Mouse (Mus musculus): Measurements from ENCODE around the gene Synrg.

The Synrg gene

GRCm38 (mm10) chr11:83963991-83964921, at the start of gene Synrg:
Synrg (plus strand) TSS chr11:83964428.
- peak; percentile 88 for DNase-seq (ENCODE audit: low read depth, low spot score)

GRCm38 (mm10) chr11:83914501-83914900, 49.7 kb upstream of the Synrg start:
- no peak for DNase-seq (ENCODE audit: low read depth, low spot score)

GRCm38 (mm10) chr11:83922600-83922999, 41.6 kb upstream of the Synrg start:
- no peak for DNase-seq (ENCODE audit: low read depth, low spot score)

DNA sequence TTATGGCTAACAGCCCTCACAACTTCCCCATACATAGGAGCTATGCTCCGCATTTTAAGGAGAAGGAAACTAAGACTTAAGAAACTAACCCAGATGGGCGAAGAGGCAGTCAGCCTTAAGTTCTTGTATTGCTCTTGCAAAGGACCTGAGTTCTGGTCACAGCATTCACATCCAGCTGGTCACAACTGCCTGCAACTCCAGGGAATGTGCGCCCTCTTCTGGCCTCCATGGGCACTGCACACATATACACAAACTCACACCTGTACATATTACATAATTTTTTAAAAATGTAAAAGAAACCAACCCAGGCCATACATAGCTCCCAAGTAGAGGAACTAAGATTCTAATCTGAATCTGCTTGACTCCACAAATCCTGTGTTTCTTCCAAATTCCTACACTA, 37.1 kb upstream of the Synrg start:
- peak; percentile 27 for DNase-seq (ENCODE audit: low read depth, low spot score)

GRCm38 (mm10) chr11:83932506-83933106, 31.6 kb upstream of the Synrg start:
- no peak for DNase-seq (ENCODE audit: low read depth, low spot score)

DNA sequence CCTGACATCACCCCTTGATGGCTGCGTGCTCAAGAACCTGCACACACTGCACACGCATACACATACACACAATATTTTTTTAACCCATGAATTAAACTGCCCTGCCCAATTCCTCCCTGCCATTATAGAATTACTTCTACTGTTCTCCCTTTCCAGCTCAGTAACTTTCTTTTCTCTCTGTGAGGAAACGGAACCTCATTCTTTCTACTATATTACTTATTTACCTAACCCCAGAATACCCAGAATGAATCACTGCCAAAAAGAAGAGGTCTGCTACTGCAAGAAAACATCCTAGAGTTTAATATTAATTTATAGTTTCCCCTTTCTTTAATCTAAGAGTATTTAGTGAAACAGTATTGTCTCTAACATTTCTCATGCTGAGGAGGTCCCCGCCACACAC, 30.9 kb upstream of the Synrg start:
- DNase-seq (ENCODE audit: low read depth, low spot score): no peak

DNA sequence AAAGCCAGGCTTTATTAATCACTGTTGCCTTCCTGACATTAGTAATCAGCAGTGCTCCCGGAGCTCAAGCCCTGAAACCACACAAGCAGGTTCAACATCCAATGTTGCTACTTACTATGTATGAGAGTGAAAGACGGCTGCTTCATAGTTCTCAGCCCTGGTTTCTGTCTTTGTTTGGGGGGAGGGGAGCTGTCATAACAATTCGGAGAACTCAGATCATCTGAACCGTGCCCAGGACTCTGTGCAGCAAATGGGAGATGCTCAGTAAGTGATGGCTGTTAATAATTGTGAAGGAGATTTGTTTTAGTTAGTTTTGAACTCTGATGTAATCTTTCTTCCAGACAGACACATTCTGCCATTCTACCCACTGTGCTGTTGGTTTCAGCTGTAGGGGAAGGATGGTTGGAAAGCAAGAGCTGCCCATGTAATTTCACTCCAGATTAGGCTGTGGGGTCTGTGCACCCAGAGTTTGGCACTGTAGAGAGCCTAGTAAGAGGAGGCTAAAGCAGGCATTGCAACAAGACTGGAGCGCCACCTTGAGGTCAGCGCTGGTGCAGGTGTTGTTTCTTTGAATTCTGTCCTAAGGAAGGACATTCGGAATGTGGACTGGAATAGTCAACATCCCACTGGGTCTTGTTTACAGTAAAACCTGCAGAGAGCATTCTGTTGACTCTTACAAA, 28.1 kb upstream of the Synrg start:
- peak; percentile 85 for DNase-seq (ENCODE audit: low read depth, low spot score)

GRCm38 (mm10) chr11:83938556-83938955, 25.7 kb upstream of the Synrg start:
- DNase-seq (ENCODE audit: low read depth, low spot score): no peak

DNA sequence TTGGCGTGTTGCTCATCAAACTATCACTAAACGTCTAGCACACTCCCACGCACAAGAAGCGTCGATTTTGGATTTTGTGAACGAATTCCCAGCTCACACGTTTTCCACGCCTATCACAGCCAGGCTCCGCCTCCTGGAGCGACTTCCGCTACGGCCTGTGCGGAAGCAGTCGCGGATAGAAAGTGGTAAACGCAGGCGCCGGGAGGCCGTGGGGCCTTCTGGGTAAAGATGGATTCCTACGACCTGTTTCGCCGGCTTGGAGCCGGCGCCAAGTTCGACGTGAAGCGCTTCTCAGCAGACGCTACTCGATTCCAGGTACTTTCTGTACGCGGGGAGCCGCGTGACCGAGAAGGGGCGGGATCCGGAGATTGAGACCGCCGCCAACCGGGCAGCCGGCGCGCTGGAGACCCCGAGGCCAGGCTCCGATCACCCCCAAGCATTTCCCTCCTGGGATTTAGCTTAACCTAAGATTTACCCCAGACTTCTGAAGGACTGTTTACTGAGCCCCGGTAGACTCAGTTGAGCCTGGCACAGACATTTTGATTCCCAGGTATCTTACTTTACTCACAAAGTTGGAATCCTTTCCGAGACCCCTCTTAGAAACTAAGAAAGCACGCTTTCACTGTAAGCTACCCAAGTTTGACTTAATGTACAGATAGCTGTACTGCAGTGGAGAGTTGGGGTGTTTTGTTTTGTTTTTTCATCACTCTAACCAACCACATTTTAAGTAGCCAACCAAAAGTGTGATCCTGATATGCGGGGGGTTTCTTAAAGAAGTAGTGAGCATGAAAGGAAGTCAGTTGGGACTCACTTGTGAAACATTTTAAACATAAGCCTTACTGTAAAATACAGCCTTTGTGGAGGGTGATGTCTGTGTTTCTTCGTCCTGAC, 22.0 kb upstream of the Synrg start, which contains the start of gene Ddx52:
Gene Ddx52, plus strand, starts transcription at position 113 of the 891 bp plus-strand sequence.
- peak; percentile 92 for DNase-seq (ENCODE audit: low read depth, low spot score)

GRCm38 (mm10) chr11:83956822-83957221, 7.4 kb upstream of the Synrg start:
- no peak for DNase-seq (ENCODE audit: low read depth, low spot score)

DNA sequence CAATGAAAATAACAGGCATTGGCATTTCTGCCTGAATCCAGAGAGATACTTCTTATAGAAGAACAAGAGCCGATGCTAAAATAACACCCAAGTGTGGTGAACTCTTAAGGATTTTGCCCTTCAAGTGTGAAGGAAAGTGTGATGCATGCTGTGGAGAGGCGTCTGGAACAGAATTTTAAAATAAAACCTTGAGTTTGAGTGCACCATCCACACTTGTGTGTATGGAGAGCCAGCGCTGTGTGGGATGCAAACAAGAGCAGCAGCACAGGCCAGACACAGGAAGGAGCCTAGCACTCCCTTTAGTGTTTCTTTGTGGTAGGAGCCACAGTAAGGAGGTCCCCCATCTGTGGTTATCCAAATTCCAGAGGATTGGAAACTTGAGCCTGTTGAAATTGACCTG, 2.2 kb upstream of the Synrg start:
- no peak for DNase-seq (ENCODE audit: low read depth, low spot score)

GRCm38 (mm10) chr11:83967436-83968204, 3.4 kb downstream of the Synrg start:
- DNase-seq (ENCODE audit: low read depth, low spot score): no peak

DNA sequence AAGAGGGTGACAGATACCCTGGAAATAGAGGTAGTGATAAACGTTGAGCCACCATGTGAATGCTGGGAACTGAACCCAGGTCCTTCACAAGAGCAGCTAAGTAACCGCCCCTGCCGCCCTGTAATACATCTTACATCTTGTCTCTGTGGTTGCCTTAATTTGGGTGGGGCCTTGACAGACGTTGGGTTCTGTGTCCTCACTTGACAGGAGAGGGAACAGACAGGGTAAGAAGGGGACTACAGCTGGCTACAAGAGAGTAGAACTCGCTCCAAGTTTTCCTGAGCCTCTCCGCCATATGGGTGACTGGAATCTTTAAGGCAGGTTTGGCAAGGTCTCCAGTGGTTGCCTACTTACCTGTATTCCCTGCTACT, 4.0 kb downstream of the Synrg start:
- no peak for DNase-seq (ENCODE audit: low read depth, low spot score)

GRCm38 (mm10) chr11:83969040-83969439, 4.8 kb downstream of the Synrg start:
- no peak for DNase-seq (ENCODE audit: low read depth, low spot score)

DNA sequence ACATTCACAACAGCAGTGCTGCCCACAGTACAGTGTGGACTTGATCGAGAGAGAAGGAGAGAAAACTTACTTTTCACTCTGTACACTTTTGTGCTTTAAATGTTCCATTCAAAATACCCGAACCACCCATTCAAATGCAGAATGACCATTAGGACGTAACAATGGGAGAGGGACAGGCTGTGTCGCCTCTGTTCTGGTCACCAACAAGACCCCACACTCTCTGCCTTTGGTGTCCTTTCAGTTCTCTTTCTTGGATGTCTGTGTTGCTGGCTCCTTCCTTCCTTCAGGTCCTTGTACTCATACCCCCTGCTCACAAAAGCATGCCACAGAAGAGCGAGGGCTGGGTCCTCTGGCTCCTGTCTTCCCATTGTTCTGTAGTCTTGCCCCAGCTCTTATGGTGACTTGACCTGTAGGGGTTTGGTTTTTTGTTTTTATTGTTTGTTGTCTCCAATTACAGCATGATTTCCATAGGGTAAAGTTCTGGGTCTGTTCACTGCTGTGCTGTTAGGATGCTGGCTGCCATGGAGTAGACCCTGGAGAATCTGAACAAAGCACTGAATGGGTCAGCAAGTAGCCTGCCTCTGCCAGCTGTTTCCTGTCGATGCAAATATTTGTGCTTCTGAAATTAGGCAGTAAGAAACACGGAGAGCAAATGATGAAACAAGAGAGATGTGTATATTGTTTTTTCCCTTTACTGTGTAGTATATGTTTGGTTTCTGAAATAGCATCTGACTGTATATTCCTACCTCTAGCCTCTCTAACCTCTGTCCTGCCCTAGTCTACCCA, 10.5 kb downstream of the Synrg start:
- no peak for DNase-seq (ENCODE audit: low read depth, low spot score)

GRCm38 (mm10) chr11:83975488-83975887, 11.3 kb downstream of the Synrg start:
- no peak for DNase-seq (ENCODE audit: low read depth, low spot score)

GRCm38 (mm10) chr11:83976236-83976977, 12.2 kb downstream of the Synrg start:
- no peak for DNase-seq (ENCODE audit: low read depth, low spot score)

DNA sequence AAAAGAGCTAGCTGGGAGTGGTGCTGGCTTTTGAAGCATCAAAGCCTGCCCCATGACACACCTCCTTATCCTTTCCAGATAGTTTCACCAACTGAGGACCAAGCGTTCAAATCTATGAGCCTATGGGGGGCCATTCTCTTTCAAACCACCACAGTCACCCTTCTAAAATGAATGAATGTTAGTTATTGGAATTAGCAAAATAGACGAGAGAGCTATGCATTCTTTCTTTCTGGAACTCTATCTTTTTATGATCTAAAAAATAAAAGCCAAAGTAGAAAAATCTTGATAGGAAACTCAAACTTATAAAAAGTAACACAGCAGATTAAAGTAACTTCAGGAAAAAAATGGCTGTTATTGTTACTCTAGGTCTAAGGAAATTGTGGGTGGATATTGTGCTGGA, 13.6 kb downstream of the Synrg start:
- no peak for DNase-seq (ENCODE audit: low read depth, low spot score)

DNA sequence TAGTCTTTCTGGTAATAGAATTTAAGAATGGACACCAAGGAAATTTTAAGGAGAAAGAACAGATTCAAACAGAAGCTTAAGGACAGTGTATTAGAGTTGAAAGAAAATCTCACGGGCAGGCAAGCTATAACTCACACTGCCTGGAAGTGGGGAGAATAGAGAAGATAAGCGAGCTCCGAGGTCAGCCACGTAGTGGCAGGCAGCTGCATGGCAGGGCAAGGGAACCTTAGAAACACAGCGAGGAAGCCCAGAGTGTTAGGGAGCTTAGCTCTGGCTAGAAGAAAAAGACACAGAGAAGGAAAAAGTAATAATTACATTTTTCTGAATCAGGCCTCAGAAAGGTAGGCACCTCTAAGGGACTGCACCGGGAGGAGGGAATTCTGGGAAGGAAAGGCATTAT, 15.8 kb downstream of the Synrg start:
- no peak for DNase-seq (ENCODE audit: low read depth, low spot score)
